Mouse (Mus musculus): ENCODE measurements around the gene Shtn1.

Shtn1 gene

GRCm38 (mm10) chr19:59075472-59076101 is at the start of gene Shtn1:
Gene Shtn1, minus strand, starts transcription at chr19:59076100.
- DNase-seq (ENCODE audit: low read depth in 2 of 2, low spot score in 2 of 2), result no peak

GRCm38 (mm10) chr19:59114152-59114551 is 38.3 kb upstream of the Shtn1 start:
- DNase-seq (ENCODE audit: low read depth in 2 of 2, low spot score in 2 of 2), result no peak

GRCm38 (mm10) chr19:59109937-59110336 is 34.0 kb upstream of the Shtn1 start:
- DNase-seq (ENCODE audit: low read depth in 2 of 2, low spot score in 2 of 2), result no peak

GRCm38 (mm10) chr19:59098315-59098714 is 22.4 kb upstream of the Shtn1 start:
- no peak for DNase-seq (ENCODE audit: low read depth in 2 of 2, low spot score in 2 of 2)

- no peak for DNase-seq (ENCODE audit: low read depth in 2 of 2, low spot score in 2 of 2)
These were observed 16.4 kb upstream of the Shtn1 start for GRCm38 (mm10) chr19:59092295-59092694.

- no peak for DNase-seq (ENCODE audit: low read depth in 2 of 2, low spot score in 2 of 2)
These were observed 14.4 kb upstream of the Shtn1 start for GRCm38 (mm10) chr19:59090337-59090736.

- no peak for DNase-seq (ENCODE audit: low read depth in 2 of 2, low spot score in 2 of 2)
These were observed 8.4 kb upstream of the Shtn1 start for GRCm38 (mm10) chr19:59084296-59084695.

- no peak for DNase-seq (ENCODE audit: low read depth in 2 of 2, low spot score in 2 of 2)
These were observed 231 bp upstream of the Shtn1 start for GRCm38 (mm10) chr19:59076131-59076530.

GRCm38 (mm10) chr19:59074841-59075471 is 944 bp downstream of the Shtn1 start:
- DNase-seq (ENCODE audit: low read depth in 2 of 2, low spot score in 2 of 2), result no peak

GRCm38 (mm10) chr19:59074381-59074780 is 1.5 kb downstream of the Shtn1 start:
- DNase-seq (ENCODE audit: low read depth in 2 of 2, low spot score in 2 of 2), result no peak

- DNase-seq (ENCODE audit: low read depth in 2 of 2, low spot score in 2 of 2), result no peak
These were observed 2.9 kb downstream of the Shtn1 start for GRCm38 (mm10) chr19:59073006-59073405.

GRCm38 (mm10) chr19:59071979-59072378 is 3.9 kb downstream of the Shtn1 start:
- no peak for DNase-seq (ENCODE audit: low read depth in 2 of 2, low spot score in 2 of 2)

GRCm38 (mm10) chr19:59071396-59071795 is 4.5 kb downstream of the Shtn1 start:
- no peak for DNase-seq (ENCODE audit: low read depth in 2 of 2, low spot score in 2 of 2)

GRCm38 (mm10) chr19:59067652-59068051 is 8.2 kb downstream of the Shtn1 start:
- DNase-seq (ENCODE audit: low read depth in 2 of 2, low spot score in 2 of 2), result no peak

GRCm38 (mm10) chr19:59066670-59067069 is 9.2 kb downstream of the Shtn1 start:
- no peak for DNase-seq (ENCODE audit: low read depth in 2 of 2, low spot score in 2 of 2)

- no peak for DNase-seq (ENCODE audit: low read depth in 2 of 2, low spot score in 2 of 2)
These were observed 9.8 kb downstream of the Shtn1 start for GRCm38 (mm10) chr19:59066115-59066514.

GRCm38 (mm10) chr19:59064616-59065015 is 11.3 kb downstream of the Shtn1 start:
- no peak for DNase-seq (ENCODE audit: low read depth in 2 of 2, low spot score in 2 of 2)

- DNase-seq (ENCODE audit: low read depth in 2 of 2, low spot score in 2 of 2), result no peak
These were observed 12.3 kb downstream of the Shtn1 start for GRCm38 (mm10) chr19:59063568-59063967.

- DNase-seq (ENCODE audit: low read depth in 2 of 2, low spot score in 2 of 2), result no peak
These were observed 17.8 kb downstream of the Shtn1 start for GRCm38 (mm10) chr19:59058105-59058504.

GRCm38 (mm10) chr19:59057366-59057765 is 18.5 kb downstream of the Shtn1 start:
- DNase-seq (ENCODE audit: low read depth in 2 of 2, low spot score in 2 of 2), result no peak

GRCm38 (mm10) chr19:59054632-59054951 is 21.3 kb downstream of the Shtn1 start:
- DNase-seq (ENCODE audit: low read depth in 2 of 2, low spot score in 2 of 2), result no peak

GRCm38 (mm10) chr19:59053931-59054631 is 21.8 kb downstream of the Shtn1 start:
- no peak for DNase-seq (ENCODE audit: low read depth in 2 of 2, low spot score in 2 of 2)

Measured in CD8-positive naive resting alpha-beta T cell, adult 2 months (primary cell).